Mouse (Mus musculus) central nervous system, embryonic 14 days (tissue): Measurements from ENCODE around the gene Hsd3b5. TPM values are rescaled to one million over a fixed set of nuclear protein-coding genes. Genes with fewer than 3 reads are reported as not detected.

Source experiments
- polyA plus RNA-seq: library from polyadenylated mRNA; depleted of rRNA; stranded (reverse); fragments of >200 nt; gene quantifications from 2 replicates; pipeline ENCODE4 v1.2.3, GENCODE M21; 2012; rRNA removed

Gene Hsd3b5
- not detected in 2 replicates for polyA plus RNA-seq

DNA sequence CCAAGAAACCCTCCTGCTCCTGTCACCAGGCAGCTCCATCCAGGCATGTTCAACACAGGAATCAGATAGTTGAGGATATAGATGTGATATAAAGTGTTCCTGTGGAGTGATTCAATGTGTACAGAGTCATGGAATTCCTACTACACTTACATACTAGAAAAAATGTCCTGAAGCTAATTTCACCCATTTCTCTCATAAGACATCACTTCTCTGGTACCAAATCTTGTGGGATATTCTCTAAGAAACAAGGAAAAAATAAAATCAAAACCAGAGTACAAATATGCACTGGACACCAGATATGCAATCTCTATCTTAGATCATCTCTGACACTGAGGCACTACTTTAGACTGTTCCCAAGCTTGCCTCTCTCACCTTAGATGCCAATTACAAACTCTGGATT is at the start of gene Hsd3b5:
Gene Hsd3b5 (minus strand): TSS at position 101 of the 400 bp plus-strand sequence.

GRCm38 (mm10) chr3:98588707-98589106 is 41.3 kb downstream of the Hsd3b5 start, which contains the start of gene Gm10681:
Gene Gm10681 (minus strand): TSS chr3:98588807.

Other genes with a start within 250 kb of the Hsd3b5 start
- gene Zfp697, start 247.8 kb downstream of the Hsd3b5 start, polyA plus RNA-seq: 17.1 and 17.6 TPM in 2 replicates
- gene Gm4450, start 173.1 kb downstream of the Hsd3b5 start, polyA plus RNA-seq: not detected in 2 replicates
- not detected in 2 replicates for gene Hsd3b4, start 119.7 kb downstream of the Hsd3b5 start, polyA plus RNA-seq
- not detected in 2 replicates for gene Gm10681, start 41.4 kb downstream of the Hsd3b5 start, polyA plus RNA-seq
- gene Hsd3b2, start 94.3 kb upstream of the Hsd3b5 start, polyA plus RNA-seq: 0.03 and 0.04 TPM in 2 replicates
- not detected in 2 replicates for gene Hsd3b3, start 132.9 kb upstream of the Hsd3b5 start, polyA plus RNA-seq
- gene Hsd3b6, start 184.2 kb upstream of the Hsd3b5 start, polyA plus RNA-seq: 0.66 and 0.95 TPM in 2 replicates
- not detected in 2 replicates for gene Hsd3b1, start 229.5 kb upstream of the Hsd3b5 start, polyA plus RNA-seq